Mouse (Mus musculus): ENCODE results near the gene Tada2b. TPM values are rescaled to one million over a fixed set of nuclear protein-coding genes. Genes with fewer than 3 reads are reported as not detected.

The Tada2b gene
- total RNA-seq, 2 experiments from 2014 or later = 27.8 to 28.2 TPM

- intact Hi-C loops (cut with DNase I) = loop anchor here (2.0 to 5.0 kb wide), 2 partner anchors 19 to 99 kb away; partner anchors contain the start of gene Grpel1
These were observed 633 bp downstream of the Tada2b start for GRCm38 (mm10) chr5:36483203-36484101.

GRCm38 (mm10) chr5:36481114-36481513 lies 3.0 kb downstream of the Tada2b start:
- DNase-seq (ENCODE audit: low spot score in 2 of 2) = no peak
- intact Hi-C loops (cut with DNase I) = loop anchor here (5.0 kb wide), 1 partner anchor 101 kb away; no protein-coding TSS in a partner anchor

More at GRCm38 (mm10) chr5:36483203-36484101, 633 bp downstream of the Tada2b start:
- peak; percentile 53 to 57 for DNase-seq (ENCODE audit: low spot score in 2 of 2)

GRCm38 (mm10) chr5:36480398-36480797 lies 3.7 kb downstream of the Tada2b start:
- intact Hi-C loops (cut with DNase I) = loop anchor here (5.0 kb wide), 1 partner anchor 102 kb away; no protein-coding TSS in a partner anchor
- no peak for DNase-seq (ENCODE audit: low spot score in 2 of 2)

GRCm38 (mm10) chr5:36479735-36480134 lies 4.3 kb downstream of the Tada2b start:
- no peak for DNase-seq (ENCODE audit: low spot score in 2 of 2)
- intact Hi-C loops (cut with DNase I) = loop anchor here (5.0 kb wide), 2 partner anchors 103 to 268 kb away; partner anchors contain the start of gene Bloc1s4

GRCm38 (mm10) chr5:36478540-36479420 lies 5.3 kb downstream of the Tada2b start:
- DNase-seq (ENCODE audit: low spot score in 2 of 2) = no peak
- intact Hi-C loops (cut with DNase I) = loop anchor here (5.0 kb wide), 1 partner anchor 269 kb away; the partner anchor contains the start of gene Bloc1s4

- intact Hi-C loops (cut with DNase I) = loop anchor here (5.0 kb wide), 1 partner anchor 270 kb away; the partner anchor contains the start of gene Bloc1s4
- DNase-seq (ENCODE audit: low spot score in 2 of 2) = no peak
These were observed 6.6 kb downstream of the Tada2b start for GRCm38 (mm10) chr5:36477486-36477885.

GRCm38 (mm10) chr5:36474283-36474682 lies 9.8 kb downstream of the Tada2b start:
- intact Hi-C loops (cut with DNase I) = no loop called here
- peak; percentile 60 to 63 for DNase-seq (ENCODE audit: low spot score in 2 of 2)

- no peak for DNase-seq (ENCODE audit: low spot score in 2 of 2)
- intact Hi-C loops (cut with DNase I) = no loop called here
These were observed 11.0 kb downstream of the Tada2b start for GRCm38 (mm10) chr5:36472876-36473655.

GRCm38 (mm10) chr5:36471206-36471605 lies 12.9 kb downstream of the Tada2b start:
- no peak for DNase-seq (ENCODE audit: low spot score in 2 of 2)
- intact Hi-C loops (cut with DNase I) = no loop called here

- intact Hi-C loops (cut with DNase I) = loop anchor here (2.0 kb wide), 1 partner anchor 19 kb away; the partner anchor contains the start of genes Ccdc96 and Tada2b
These were observed 18.2 kb downstream of the Tada2b start for GRCm38 (mm10) chr5:36465889-36466288.

GRCm38 (mm10) chr5:36464709-36465661 lies 19.1 kb downstream of the Tada2b start, which contains the start of gene Grpel1:
Gene Grpel1 (plus strand): TSS chr5:36464998.
- intact Hi-C loops (cut with DNase I) = loop anchor here (2.0 to 5.0 kb wide), 3 partner anchors 20 to 277 kb away; partner anchors contain the start of genes Ccdc96 and Tada2b
- peak; percentile 97 to 98 for DNase-seq (ENCODE audit: low spot score in 2 of 2)

More at GRCm38 (mm10) chr5:36465889-36466288, 18.2 kb downstream of the Tada2b start:
- DNase-seq (ENCODE audit: low spot score in 2 of 2) = no peak

GRCm38 (mm10) chr5:36463391-36463790 lies 20.7 kb downstream of the Tada2b start:
- DNase-seq (ENCODE audit: low spot score in 2 of 2) = no peak
- intact Hi-C loops (cut with DNase I) = loop anchor here (5.0 kb wide), 2 partner anchors 119 to 279 kb away; no protein-coding TSS in a partner anchor

GRCm38 (mm10) chr5:36462810-36463209 lies 21.3 kb downstream of the Tada2b start:
- intact Hi-C loops (cut with DNase I) = loop anchor here (5.0 kb wide), 2 partner anchors 119 to 279 kb away; no protein-coding TSS in a partner anchor
- peak; percentile 63 to 73 for DNase-seq (ENCODE audit: low spot score in 2 of 2)

GRCm38 (mm10) chr5:36461231-36461630 lies 22.9 kb downstream of the Tada2b start:
- intact Hi-C loops (cut with DNase I) = loop anchor here (5.0 kb wide), 2 partner anchors 121 to 281 kb away; no protein-coding TSS in a partner anchor
- DNase-seq (ENCODE audit: low spot score in 2 of 2) = no peak

- intact Hi-C loops (cut with DNase I) = loop anchor here (5.0 kb wide), 2 partner anchors 122 to 282 kb away; no protein-coding TSS in a partner anchor
- DNase-seq (ENCODE audit: low spot score in 2 of 2) = no peak
These were observed 23.4 kb downstream of the Tada2b start for GRCm38 (mm10) chr5:36460712-36461111.

- DNase-seq (ENCODE audit: low spot score in 2 of 2) = no peak
- intact Hi-C loops (cut with DNase I) = loop anchor here (5.0 kb wide), 1 partner anchor 427 kb away; no protein-coding TSS in a partner anchor
These were observed 25.2 kb downstream of the Tada2b start for GRCm38 (mm10) chr5:36458926-36459325.

GRCm38 (mm10) chr5:36457706-36458105 lies 26.4 kb downstream of the Tada2b start:
- intact Hi-C loops (cut with DNase I) = loop anchor here (5.0 kb wide), 1 partner anchor 425 kb away; no protein-coding TSS in a partner anchor
- DNase-seq (ENCODE audit: low spot score in 2 of 2) = no peak

All from left cerebral cortex, postnatal 36 days (tissue).